Mouse (Mus musculus) bone marrow macrophage, adult 2 months (primary cell): ENCODE results near the gene Adamts9.

Experiments used
- CTCF ChIP-seq: IDR thresholded peaks from 2 replicates; pipeline ENCODE4 v1.5.1; 2012; ENCODE audit warnings: low read depth, mild to moderate bottlenecking, low read length, moderate library complexity
- POLR2A ChIP-seq: IDR thresholded peaks from 2 replicates; pipeline ENCODE4 v1.6.1; 2012; ENCODE audit warnings: mild to moderate bottlenecking, low read depth, low read length, borderline replicate concordance

- TF ChIP-seq CTCF (peak; percentile 14; the same call in 1 of the 2 replicates), POLR2A (no peak)
These were observed 155.9 kb downstream of the Adamts9 start for GRCm38 (mm10) chr6:92787376-92787712.
